Mouse (Mus musculus): ENCODE results near the gene Wdfy1.
A peak's percentile ranks its signal among the peaks of the same experiment; 100 is the strongest.

Wdfy1 gene

GRCm38 (mm10) chr1:79710678-79711077, 65.3 kb downstream of the Wdfy1 start:
- DNase-seq: no peak

- no peak for DNase-seq
Measured at GRCm38 (mm10) chr1:79710216-79710615, 65.7 kb downstream of the Wdfy1 start.

- DNase-seq: no peak
Measured at GRCm38 (mm10) chr1:79707383-79707782, 68.6 kb downstream of the Wdfy1 start.

- no peak for DNase-seq
Measured at GRCm38 (mm10) chr1:79706707-79707106, 69.2 kb downstream of the Wdfy1 start.

- no peak for DNase-seq
Measured at GRCm38 (mm10) chr1:79704672-79705071, 71.3 kb downstream of the Wdfy1 start.

- DNase-seq: no peak
Measured at GRCm38 (mm10) chr1:79703520-79703919, 72.4 kb downstream of the Wdfy1 start.

GRCm38 (mm10) chr1:79698506-79698905, 77.4 kb downstream of the Wdfy1 start:
- DNase-seq: no peak

GRCm38 (mm10) chr1:79697382-79697781, 78.6 kb downstream of the Wdfy1 start:
- peak; percentile 15 for DNase-seq

- no peak for DNase-seq
Measured at GRCm38 (mm10) chr1:79696933-79697332, 79.0 kb downstream of the Wdfy1 start.

- no peak for DNase-seq
Measured at GRCm38 (mm10) chr1:79692482-79692881, 83.5 kb downstream of the Wdfy1 start.

GRCm38 (mm10) chr1:79687254-79687653, 88.7 kb downstream of the Wdfy1 start:
- DNase-seq: no peak

- no peak for DNase-seq
Measured at GRCm38 (mm10) chr1:79684027-79684426, 91.9 kb downstream of the Wdfy1 start.

- DNase-seq: no peak
Measured at GRCm38 (mm10) chr1:79682936-79683335, 93.0 kb downstream of the Wdfy1 start.

- DNase-seq: no peak
Measured at GRCm38 (mm10) chr1:79680777-79681176, 95.2 kb downstream of the Wdfy1 start.

- DNase-seq: no peak
Measured at GRCm38 (mm10) chr1:79678117-79678684, 97.7 kb downstream of the Wdfy1 start.

- no peak for DNase-seq
Measured at GRCm38 (mm10) chr1:79675716-79676115, 100.2 kb downstream of the Wdfy1 start.

GRCm38 (mm10) chr1:79671543-79672337, 104.2 kb downstream of the Wdfy1 start, which contains the start of gene Ap1s3:
Gene Ap1s3 (minus strand): TSS chr1:79671972.
- peak; percentile 72 for DNase-seq

- peak; percentile 7 for DNase-seq
Measured at GRCm38 (mm10) chr1:79671196-79671542, 104.8 kb downstream of the Wdfy1 start.

GRCm38 (mm10) chr1:79669419-79669974, 106.4 kb downstream of the Wdfy1 start:
- DNase-seq: no peak

GRCm38 (mm10) chr1:79664911-79665310, 111.0 kb downstream of the Wdfy1 start:
- no peak for DNase-seq

- no peak for DNase-seq
Measured at GRCm38 (mm10) chr1:79659598-79659997, 116.3 kb downstream of the Wdfy1 start.

- no peak for DNase-seq
Measured at GRCm38 (mm10) chr1:79657411-79657810, 118.5 kb downstream of the Wdfy1 start.

- no peak for DNase-seq
Measured at GRCm38 (mm10) chr1:79655819-79656555, 120.0 kb downstream of the Wdfy1 start.

- DNase-seq: no peak
Measured at GRCm38 (mm10) chr1:79654948-79655347, 121.0 kb downstream of the Wdfy1 start.

Measured in liver (tissue).